ENCODE assay signal across 9 mouse cellular contexts in genomic region chr4:154163296-154163695, GRCm38 (mm10). TPM values are rescaled to one million over a fixed set of nuclear protein-coding genes. Genes with fewer than 3 reads are reported as not detected.
DNase-seq lines count a peak whose midpoint lies in the region; ATAC-seq and TF ChIP-seq lines count a peak whose summit lies in the region.
"Had no signal": no experiment of that assay in that cellular context is flagged by ENCODE, and none has a peak within 500 bp of the region (broad histone marks: within the 10 kb centered on the region; RNA-seq: fewer than 3 reads in every experiment).

No protein-coding gene starts in this region.

- no peak overlapping the region for H3K9ac ChIP-seq in kidney, embryonic 16.5 days (replicated peaks; ENCODE audit: low read length)

- H3K4me1 ChIP-seq in kidney, embryonic 16.5 days (ENCODE audit: insufficient read depth, low read length): peaks cover 15% of the 10 kb centered on the region
- H3K4me1 ChIP-seq in G1E (ENCODE audit: insufficient read depth, low read depth, low read length): peaks cover 32% of the 10 kb centered on the region

- TF ChIP-seq CTCF in G1E (IDR thresholded peaks at IDR 0.05; ENCODE audit: low read depth, low read length): peak; percentile 72

- peaks cover 4% of the 10 kb centered on the region; the same call in 1 of the 2 replicates for H3K27me3 ChIP-seq in kidney, embryonic 16.5 days (ENCODE audit: insufficient read depth, low read length)
- no peaks in the 10 kb centered on the region for H3K27me3 ChIP-seq in G1E (ENCODE audit: insufficient read depth, low read length)

- H3K4me3 ChIP-seq in kidney, embryonic 16.5 days (ENCODE audit: low read length): no peak overlapping the region
- H3K4me3 ChIP-seq in G1E (ENCODE audit: low read depth, low read length): no peak overlapping the region

- WGBS in kidney, embryonic 16.5 days: 7% methylated on average over 7 of the region's 7 CpGs

- H3K36me3 ChIP-seq in kidney, embryonic 16.5 days (ENCODE audit: insufficient read depth, low read length): peaks cover 3% of the 10 kb centered on the region
- H3K36me3 ChIP-seq in G1E (replicated peaks): peaks cover 12% of the 10 kb centered on the region

- intact Hi-C loops in left cerebral cortex, postnatal 25 days (cut with DNase I): loop anchor here (1.0 to 5.0 kb wide), 3 partner anchors 44 to 138 kb away; partner anchors contain the start of gene Arhgef16

- no peak overlapping the region for H3K27ac ChIP-seq in kidney, embryonic 16.5 days (ENCODE audit: low read length)

- ATAC-seq in kidney, embryonic 16.5 days (ENCODE audit: low FRiP score, low TSS enrichment): no peak
- ATAC-seq in G1E (ENCODE audit: extremely low read depth, insufficient number of reproducible peaks, low FRiP score, poor library complexity, severe bottlenecking): no peak

- no peaks in the 10 kb centered on the region for H3K9me3 ChIP-seq in kidney, embryonic 16.5 days (ENCODE audit: low read length)
- H3K9me3 ChIP-seq in G1E (replicated peaks): no peaks in the 10 kb centered on the region

- DNase-seq in kidney, adult 8-10 months: peak; percentile 51 to 69
- DNase-seq in G1E (ENCODE audit: low spot score): peak; percentile 61
- peak; percentile 63 for DNase-seq in c-Kit-positive CD71-positive TER-119-negative erythroid progenitor cells, embryonic 14.5 days (ENCODE audit: low read depth)
- DNase-seq in gastrocnemius, postnatal 10 days: peak; percentile 81
- DNase-seq in left cerebral cortex, postnatal 25 days (ENCODE audit: low spot score in 2 of 2): peak; percentile 63 to 68
- peak; percentile 58 to 71 for DNase-seq in natural killer cell, adult 2 months (ENCODE audit: low spot score in 2 of 2)
- peak; percentile 54 to 57 for DNase-seq in urinary bladder, postnatal 36 days (ENCODE audit: low spot score in 2 of 2)

- no peak overlapping the region for H3K4me2 ChIP-seq in kidney, embryonic 16.5 days (replicated peaks; ENCODE audit: low read depth, low read length)

RNA-seq across cellular contexts. Expression of gene Tprgl, which starts 2.8 kb away (rescaled TPM):
- polyA plus RNA-seq in kidney, embryonic 16.5 days (2015; fragmentation: Nextera tagmentation; extraction: Ambion mirVana): 123 and 136 TPM in 2 replicates
- total RNA-seq in G1E (2014; fragmentation: Nextera tagmentation) (44.7 and 55.8 TPM in 2 replicates), G1E (2017) (51.1 and 58.2 TPM in 2 replicates)
- polyA plus RNA-seq in G1E (2012): 60.8 and 61.4 TPM in 2 replicates
- 10 to 100 TPM; 80.1 to 90.4 TPM for total RNA-seq in gastrocnemius, postnatal 10 days (2021)
- total RNA-seq in left cerebral cortex, postnatal 25 days (2021): 100 to 1,000 TPM; 151 to 153 TPM

RNA-seq across cellular contexts. Expression of gene Megf6, which starts 7.2 kb away (rescaled TPM):
- polyA plus RNA-seq in kidney, embryonic 16.5 days (2015; fragmentation: Nextera tagmentation; extraction: Ambion mirVana): 12.3 and 15.7 TPM in 2 replicates
- total RNA-seq in G1E (2014; fragmentation: Nextera tagmentation): not detected in 2 replicates
- total RNA-seq in G1E (2017): 0.05 and 0.23 TPM in 2 replicates
- polyA plus RNA-seq in G1E (2012): 0.01 and 0.07 TPM in 2 replicates
- 1 to 10 TPM; 4.4 to 4.7 TPM for total RNA-seq in gastrocnemius, postnatal 10 days (2021)
- 1 to 10 TPM; 3.6 to 5.8 TPM for total RNA-seq in left cerebral cortex, postnatal 25 days (2021)

RNA-seq across cellular contexts. Expression of gene Wrap73, which starts 21.1 kb away (rescaled TPM):
- 41.8 and 46.0 TPM in 2 replicates for polyA plus RNA-seq in kidney, embryonic 16.5 days (2015; fragmentation: Nextera tagmentation; extraction: Ambion mirVana)
- 6.9 and 7.2 TPM in 2 replicates for total RNA-seq in G1E (2014; fragmentation: Nextera tagmentation)
- total RNA-seq in G1E (2017): 19.4 and 23.4 TPM in 2 replicates
- polyA plus RNA-seq in G1E (2012): 16.6 and 21.5 TPM in 2 replicates
- 10 to 100 TPM in 1 of 2 experiments, 1 to 10 TPM in 1; 9.7 to 10.5 TPM for total RNA-seq in gastrocnemius, postnatal 10 days (2021)
- total RNA-seq in left cerebral cortex, postnatal 25 days (2021): 10 to 100 TPM; 30.7 to 34.8 TPM

RNA-seq across cellular contexts. Expression of gene Trp73, which starts 23.3 kb away (rescaled TPM):
- 0.31 and 0.44 TPM in 2 replicates for polyA plus RNA-seq in kidney, embryonic 16.5 days (2015; fragmentation: Nextera tagmentation; extraction: Ambion mirVana)
- total RNA-seq in G1E (2014; fragmentation: Nextera tagmentation) (not detected in 2 replicates), G1E (2017) (under 0.01 and 0.12 TPM in 2 replicates)
- polyA plus RNA-seq in G1E (2012): not detected in 2 replicates
- not detected for total RNA-seq in gastrocnemius, postnatal 10 days (2021)
- under 1 TPM; 0.30 to 0.50 TPM for total RNA-seq in left cerebral cortex, postnatal 25 days (2021)
- polyA plus RNA-seq: neural tube, embryonic 14.5 days had no signal
